Mouse (Mus musculus) heart, postnatal 14 days (tissue): ENCODE results near the gene Ppm1e. TPM values are rescaled to one million over a fixed set of nuclear protein-coding genes. Genes with fewer than 3 reads are reported as not detected.
"Not testable (repeated sequence)": the region's sequence is repeated elsewhere in the genome, so short reads cannot be mapped to it uniquely, and the experiment has no call there.

Experiments used
- DNase-seq, 2 experiments: peaks; one replicate each; pipeline ENCODE4 v3.0.0; 2021 to 2022
- intact Hi-C: fragments of 180-260 bp; cut with DNase I; formaldehyde crosslinking; loops from one replicate; pipeline ENCODE4 v1.15.1; 2025
- total RNA-seq, 2 experiments: library from RNA; stranded (reverse); gene quantifications; 2 replicates each; pipeline ENCODE4 v1.2.3; 2021

Gene Ppm1e
- total RNA-seq, 2 experiments from 2014 or later = 12.0 to 14.7 TPM

DNA sequence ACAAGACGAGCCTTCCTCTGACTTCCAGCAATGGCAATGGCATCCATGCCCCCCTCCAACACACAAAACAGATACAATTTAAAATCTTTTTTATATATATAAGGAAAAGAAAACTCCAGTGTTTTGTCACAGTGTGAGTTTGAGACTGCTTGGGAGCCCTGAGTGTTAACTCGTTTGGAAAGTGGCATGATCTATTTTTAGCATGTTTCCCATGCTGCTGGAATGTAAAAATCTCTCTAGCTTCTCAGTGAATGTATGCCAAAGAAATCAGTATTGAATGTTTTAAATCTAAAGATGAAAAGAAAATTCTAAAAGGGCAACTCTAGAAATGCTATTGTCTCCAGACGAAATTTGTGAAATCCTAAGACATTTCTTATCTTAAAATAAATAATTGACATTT lies 45.3 kb downstream of the Ppm1e start:
- no peak for DNase-seq
- intact Hi-C loops = no loop called here

DNA sequence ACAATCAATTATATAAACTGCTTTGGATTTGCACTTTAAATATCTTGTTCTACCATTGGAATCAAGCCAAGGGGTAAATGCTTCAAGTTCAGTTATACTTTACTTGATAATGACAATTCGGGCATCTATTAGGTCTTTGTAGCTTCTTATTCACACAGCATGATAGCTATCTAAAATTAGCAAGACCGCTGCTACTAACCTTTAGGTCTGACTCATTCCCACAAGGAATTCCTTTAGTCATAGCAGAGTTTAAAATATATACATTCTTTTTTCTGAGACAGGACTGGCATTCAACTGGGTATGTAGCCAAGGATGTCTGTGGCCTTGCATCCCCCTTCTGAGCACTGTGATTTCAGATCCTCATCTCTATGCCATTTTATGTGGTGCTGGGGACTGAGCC lies 48.5 kb downstream of the Ppm1e start:
- intact Hi-C loops = no loop called here
- no peak for DNase-seq

DNA sequence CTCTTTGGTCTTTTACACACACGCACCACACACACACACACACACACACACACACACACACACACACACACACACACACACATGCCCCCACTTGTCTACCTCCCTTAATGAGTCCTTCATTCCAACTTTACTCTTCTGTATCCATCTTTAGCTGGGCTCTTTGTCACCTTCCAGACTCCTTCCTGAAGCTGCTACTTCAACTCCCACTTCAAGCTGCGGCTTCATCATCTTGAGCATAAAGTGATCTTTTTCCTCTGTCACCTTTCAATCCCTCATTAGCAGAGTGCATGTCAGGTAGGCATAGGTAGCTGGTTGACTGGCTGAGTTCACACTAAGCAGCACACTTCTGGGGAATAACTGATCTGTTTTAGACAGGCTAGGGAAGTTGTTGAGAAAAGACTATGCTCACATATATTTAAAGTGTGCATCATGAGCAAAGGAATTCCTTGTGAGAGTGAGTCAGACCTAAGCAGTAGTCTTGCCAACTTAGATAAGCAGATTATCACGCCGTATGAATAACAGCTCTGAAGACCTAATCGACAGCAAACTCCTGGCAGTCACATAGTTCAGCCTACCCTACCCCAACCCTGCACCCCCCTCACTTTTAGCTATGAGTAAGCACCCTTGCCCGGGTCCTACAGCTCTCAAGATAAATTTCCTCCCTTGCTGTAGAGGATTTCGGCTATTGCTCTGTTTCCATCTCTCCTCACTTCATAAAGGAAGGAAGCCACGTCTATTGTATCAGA lies 49.3 kb downstream of the Ppm1e start:
- intact Hi-C loops = no loop called here
- no peak for DNase-seq

DNA sequence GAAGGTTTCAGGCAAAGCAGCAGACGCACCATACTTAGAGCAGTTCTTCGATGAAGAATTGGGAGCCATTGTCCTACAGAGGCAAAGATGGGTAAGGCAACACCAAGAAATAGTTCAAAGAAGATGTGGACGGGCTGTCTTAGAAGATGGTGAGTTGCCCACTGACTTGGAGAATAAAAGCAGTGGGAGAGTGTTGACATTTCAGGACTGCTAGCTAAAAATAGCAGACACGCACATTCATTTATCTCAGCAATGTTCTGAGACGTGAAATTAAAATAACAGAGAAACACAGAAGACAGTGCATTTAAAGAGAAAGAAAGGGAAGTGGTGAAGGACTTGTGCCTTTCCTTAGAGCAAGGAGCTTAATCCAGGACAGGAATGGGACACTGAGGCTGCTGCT lies 59.8 kb downstream of the Ppm1e start:
- DNase-seq = no peak
- intact Hi-C loops = no loop called here

DNA sequence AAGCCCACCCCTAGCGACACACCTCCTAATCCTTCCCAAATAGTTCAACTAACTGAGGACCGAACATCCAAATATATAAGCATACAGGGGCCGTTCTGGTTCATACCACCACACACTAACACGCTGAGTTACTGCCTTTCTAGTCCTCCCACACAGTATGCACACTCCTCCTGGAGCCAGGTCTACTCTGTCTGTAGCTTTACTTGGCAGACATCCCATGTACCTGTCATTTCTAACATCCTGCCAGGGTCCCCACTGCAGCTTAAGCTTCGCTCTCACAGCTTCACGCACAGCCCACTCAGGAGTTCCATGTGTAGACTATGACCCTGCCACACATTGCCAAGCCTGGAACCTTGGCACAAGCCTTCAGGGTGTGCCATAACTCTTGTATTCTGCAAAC lies 62.4 kb downstream of the Ppm1e start:
- intact Hi-C loops = no loop called here
- no peak for DNase-seq

DNA sequence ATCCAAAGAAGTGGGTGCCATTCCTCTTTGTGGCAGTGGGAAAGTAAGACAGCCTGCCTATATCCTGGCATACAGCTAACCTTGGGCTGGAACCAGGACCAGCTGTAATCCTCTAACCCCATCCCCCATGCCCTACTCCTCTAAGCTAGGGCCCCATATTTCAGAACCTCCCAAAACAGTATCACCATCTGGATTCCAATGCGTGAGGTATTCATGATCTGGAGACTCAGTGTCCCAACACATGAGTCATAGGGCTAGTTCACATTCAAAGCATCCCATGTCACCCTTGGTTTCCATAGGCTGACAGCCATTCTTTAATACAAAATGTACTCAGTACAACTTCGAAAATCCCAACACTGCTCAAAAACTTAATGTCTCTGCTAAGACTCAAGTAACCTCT lies 63.2 kb downstream of the Ppm1e start:
- intact Hi-C loops = no loop called here

DNA sequence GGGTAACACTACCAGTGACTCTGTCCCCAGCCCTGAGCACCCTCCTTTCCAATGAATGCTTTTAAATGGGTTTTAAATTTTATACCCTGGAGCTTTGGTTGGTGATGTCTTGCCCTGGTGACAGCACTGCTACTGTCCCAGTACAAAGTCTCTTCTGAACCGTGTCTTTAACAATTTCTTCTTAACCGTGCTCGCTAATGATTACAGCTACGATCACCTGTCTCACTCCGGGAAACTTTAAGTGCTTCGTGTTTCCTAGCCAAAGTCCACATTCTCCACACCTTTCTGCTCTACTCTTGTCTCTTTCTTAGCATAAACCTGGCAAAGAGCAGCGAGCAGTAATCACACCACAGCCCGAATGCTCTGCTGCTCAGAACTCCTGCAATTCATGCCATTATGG lies 69.5 kb downstream of the Ppm1e start:
- DNase-seq = no peak
- intact Hi-C loops = no loop called here

More for the DNA sequence above, 63.2 kb downstream of the Ppm1e start:
- DNase-seq = no peak

DNA sequence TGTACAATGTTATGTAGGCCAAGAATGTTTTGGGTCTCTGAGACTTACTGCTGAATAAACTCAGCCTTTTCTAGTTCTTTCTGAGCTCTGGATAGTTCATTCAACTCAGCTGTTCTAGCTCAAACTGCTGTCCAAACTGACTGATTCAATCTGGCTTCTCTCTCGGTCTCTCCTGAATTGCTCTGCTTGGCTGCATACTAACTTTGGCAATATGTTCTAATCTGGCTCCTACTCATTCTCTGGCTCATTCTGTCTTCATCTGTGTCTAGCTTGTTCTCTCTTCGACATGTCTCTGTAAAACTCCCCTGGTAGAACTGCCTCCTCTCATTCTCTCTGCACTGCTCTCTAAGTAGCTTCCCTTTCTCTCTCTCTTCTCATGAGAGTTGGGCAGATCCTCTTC lies 72.6 kb downstream of the Ppm1e start:
- intact Hi-C loops = no loop called here

DNA sequence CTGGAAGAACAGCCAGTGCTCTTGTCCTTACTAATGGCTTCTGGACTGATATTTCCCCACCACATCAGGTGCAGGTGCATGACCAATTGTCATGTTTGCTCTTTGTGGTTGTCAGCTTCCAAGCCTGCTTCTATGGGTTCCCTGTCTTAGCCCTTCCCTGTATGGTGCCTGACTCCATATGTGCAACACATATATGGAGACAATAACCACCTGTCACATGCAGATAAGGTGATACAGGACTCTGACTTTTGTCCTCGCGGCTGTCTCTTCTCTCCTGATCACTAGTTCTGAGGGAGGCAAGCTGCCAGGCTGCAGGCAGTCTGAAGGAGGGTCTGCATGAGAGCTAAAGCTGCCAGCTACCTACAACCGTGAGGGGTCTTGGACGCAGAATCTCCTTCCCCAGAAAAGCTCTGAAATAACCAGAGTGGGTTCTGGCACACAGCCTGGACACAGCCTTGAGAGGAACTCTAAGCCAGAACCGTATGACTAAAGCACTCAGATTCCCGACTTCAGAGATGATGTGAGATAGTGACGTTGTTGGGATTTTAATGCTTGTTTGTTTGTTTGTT lies 76.8 kb downstream of the Ppm1e start:
- intact Hi-C loops = no loop called here

More for the DNA sequence above, 72.6 kb downstream of the Ppm1e start:
- DNase-seq = no peak

DNA sequence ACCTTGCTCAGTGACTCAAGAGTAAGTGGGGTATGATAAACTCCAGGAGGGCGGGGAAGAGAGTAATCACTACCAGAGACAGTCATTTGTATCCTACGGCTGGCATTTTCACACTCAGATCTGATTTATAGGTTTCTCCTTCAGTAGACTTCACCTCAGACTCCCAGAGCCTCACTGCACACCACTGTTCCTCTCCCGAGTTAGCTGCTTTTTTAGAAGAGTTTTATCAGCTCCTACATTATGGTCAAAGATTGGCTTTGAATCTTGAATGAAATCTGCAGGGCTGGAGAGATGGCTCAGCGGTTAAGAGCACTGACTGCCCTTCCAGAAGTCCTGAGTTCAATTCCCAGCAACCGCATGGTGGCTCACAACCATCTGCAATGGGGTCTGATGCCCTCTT lies 79.4 kb downstream of the Ppm1e start:
- no peak for DNase-seq
- intact Hi-C loops = no loop called here

More for the DNA sequence above, 76.8 kb downstream of the Ppm1e start:
- DNase-seq = no peak

DNA sequence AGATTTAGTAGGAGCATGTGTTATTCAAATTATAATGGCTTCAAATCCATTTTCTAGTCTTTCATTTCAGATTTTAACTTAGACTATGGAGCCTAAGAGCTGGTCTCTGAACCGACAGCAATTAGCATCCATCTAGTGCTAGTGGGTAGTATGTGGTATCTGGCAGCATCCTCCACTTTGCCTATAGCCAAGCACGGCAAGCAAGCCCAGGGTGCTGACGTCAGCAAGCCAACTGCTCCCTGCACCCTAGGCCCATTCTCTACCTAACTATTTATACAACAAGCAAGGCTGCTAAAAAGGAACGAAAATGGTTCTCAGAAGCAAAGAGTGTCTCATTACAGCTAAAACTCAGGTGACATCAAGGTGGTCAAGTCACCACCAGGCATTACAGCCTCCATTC lies 80.0 kb downstream of the Ppm1e start:
- no peak for DNase-seq

DNA sequence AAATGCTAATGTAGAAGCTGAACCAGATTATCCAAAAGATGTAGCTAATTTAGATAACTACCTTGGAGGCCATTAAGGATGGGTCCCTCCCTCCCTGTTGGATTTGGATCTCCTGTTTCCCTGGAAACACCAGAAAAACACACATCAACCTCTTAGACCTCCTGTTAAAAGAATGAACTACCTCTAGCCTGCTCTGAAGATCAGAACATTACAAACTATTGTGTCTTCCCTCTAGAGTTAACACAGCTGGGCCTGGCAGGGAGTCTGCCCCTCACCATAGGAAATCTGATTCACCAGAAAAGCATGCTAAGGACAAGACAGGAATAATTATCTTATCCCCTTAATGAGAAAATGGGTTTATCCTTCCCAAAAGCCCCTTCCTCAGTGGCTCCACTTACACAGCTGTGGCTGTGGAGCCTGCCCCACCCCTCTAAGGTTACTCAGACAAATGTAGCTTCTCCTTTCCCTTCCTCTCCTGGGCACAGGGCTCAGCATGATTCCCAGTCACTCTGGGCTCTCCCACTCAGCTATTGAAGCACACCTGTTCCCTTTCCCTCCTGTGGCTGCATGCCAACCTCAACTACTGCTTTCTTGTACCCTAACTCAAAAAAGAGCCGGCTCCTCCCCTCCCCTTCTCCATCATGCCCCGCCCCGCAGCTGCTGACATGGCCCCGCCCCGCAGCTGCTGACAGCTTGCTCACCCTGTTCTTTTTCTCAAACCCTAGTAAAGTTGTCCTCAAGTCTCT lies 82.4 kb downstream of the Ppm1e start:
- intact Hi-C loops = no loop called here
- DNase-seq = peak in 1 of 2 experiments; percentile 21

More for the DNA sequence above, 80.0 kb downstream of the Ppm1e start:
- intact Hi-C loops = no loop called here

DNA sequence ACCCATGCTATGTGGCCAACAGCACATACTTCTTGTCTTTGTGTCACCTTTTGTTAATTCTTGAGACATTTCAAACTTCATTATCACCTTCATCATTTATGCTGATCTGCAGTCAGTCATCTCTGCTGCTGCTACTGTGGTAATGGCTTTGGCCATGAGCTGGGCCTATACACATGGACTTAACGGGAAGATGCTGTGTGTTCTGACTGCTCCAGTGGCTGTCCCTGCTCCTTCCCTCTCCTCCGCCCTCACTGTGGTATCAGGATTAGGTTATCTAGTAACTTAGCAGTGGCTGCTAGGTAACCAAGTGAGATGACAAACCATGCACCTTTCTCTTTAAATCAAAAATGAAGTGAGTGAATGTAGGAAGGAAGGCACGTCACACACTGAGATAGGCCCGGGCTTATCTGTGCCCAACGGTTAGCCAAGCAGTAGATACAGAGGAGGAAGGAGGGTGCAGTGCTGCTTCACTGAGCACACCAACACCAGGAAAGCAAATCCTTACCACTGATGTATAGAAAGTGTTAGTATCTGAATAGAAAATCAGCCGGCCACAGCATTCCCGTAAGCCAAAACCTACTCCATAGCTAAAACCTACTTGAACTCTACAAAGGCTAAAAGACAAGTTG lies 83.3 kb downstream of the Ppm1e start:
- DNase-seq = no peak
- intact Hi-C loops = no loop called here

DNA sequence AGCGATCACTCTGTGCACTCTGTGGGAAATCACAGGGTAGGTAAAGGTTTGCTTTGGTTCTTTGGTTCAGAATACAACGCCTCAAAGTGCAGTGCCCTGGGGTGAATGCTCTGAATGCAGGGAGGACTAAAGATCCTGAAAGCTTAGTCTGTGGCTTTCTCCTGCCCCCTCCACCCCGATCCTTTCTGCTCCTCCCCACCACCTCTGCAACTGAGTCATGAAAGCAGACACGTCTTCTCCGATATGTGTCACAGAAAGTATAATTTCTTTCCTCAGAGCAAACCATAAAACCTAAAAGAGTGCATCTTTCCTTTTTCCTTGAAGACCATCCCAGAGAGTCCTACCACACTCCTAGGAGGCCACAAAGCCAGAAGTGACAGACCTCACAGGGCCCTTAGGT lies 86.1 kb downstream of the Ppm1e start:
- intact Hi-C loops = no loop called here
- no peak for DNase-seq

DNA sequence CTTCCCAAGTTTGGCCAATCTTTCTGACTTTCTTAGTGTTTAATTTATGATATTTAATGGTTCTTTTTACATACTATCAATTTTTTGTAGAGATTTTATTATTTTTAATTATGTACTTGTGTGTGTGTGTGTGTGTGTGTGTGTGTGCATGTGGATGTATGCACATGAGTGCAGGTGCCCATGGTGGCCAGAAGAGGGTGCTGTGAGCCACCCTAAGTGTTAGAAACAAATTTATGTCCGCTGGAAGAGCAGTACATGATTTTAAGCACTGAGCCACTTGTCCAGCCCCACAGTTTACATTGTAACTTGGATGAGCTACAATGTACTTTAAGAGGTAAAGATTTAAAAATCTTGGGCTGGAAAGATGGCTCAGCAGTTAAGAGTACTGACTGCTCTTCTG lies 87.3 kb downstream of the Ppm1e start:
- no peak for DNase-seq
- intact Hi-C loops = no loop called here

DNA sequence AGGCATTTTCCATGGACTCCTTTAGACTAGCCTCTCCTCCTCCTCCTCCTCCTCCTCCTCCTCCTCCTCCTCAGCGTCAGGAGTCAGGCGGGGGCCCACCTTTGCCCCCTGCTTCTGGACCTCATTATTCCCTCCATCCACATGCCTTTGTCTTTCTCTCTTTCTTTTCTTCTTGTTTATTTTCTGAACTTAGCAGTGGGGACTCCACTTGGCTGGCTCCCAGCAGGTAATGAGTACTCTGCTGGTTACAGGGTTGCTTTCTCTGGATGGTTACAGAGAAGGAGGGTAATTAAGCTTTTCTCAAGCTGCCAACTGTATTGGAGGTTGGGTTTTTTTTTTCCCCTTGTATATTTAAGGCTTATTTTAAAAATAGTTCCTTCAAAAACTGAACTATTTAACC lies 87.9 kb downstream of the Ppm1e start:
- intact Hi-C loops = no loop called here
- no peak for DNase-seq

DNA sequence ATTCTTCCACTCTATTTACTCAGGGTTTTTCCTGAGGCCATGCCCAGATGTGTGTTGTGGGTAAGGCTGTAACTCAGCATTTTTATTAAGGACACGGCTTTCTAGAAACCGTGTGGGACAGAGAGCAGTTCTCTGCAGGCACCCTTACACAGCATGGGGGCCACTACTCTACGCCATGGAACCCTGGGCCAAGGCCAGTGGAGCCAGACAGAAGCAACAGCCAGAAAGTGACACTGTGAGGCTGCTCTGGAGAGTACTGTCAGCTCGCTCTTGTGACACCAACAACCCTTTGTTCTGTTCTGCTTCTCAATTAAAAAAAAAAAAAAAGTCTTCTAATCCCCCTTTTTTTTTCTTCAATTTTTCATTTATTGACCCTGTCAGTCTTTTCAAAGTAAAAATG lies 88.4 kb downstream of the Ppm1e start:
- DNase-seq = no peak
- intact Hi-C loops = no loop called here

DNA sequence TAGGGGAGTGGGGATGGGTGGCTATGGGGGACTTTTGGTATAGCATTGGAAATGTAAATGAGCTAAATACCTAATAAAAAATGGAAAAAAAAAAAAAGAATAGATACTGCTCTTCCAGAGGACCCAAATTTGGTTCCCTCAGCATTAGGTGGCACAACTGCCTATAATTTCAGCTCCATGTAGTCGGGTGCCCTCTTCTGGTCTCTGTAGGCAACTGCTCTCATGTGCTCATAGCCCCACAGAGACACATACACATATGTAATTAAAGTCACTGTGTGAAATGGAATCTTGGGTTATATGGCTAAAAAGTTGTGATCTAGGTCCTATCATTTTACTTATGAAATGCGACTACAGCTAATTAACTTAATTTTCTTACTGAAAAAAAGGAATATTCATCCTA lies 90.0 kb downstream of the Ppm1e start:
- intact Hi-C loops = no loop called here

DNA sequence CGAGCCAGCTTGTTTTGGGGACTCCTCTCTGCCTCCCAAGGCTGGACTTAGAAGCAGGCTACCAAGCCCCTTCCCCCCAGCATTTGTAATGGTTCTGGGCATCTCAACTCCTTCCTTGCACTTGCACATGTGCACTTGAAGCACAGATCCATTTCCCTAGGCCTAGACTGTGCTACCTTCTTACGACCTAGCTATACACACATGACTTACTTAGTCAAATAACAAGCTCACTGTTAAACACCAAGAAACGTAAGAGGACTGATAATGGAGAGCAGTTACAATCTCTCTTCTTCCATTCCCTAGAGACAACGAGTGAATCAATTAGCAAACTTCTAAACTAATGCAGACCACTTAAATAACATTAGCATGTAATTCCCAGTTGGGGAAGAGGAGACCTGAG lies 92.6 kb downstream of the Ppm1e start:
- intact Hi-C loops = no loop called here
- DNase-seq = no peak

More for the DNA sequence above, 90.0 kb downstream of the Ppm1e start:
- DNase-seq = no peak

DNA sequence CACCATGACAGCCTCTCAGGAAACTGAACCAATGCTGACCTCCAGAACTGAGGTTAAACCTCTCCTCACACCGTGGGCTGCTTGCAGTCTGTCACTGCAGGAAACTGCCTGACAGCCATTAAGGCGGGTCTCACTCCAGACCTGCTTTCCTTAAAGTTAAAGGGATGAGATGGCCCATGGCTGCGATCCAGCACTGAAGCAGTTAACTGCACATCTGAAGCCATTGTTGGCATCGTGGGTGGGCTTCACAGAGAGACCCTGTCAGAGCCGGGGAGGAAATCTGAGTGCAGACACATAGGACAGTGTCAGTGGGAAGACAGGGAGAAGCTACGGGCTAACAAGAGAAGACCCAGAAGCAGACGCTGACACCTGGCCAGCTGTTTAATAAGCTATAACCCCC lies 94.9 kb downstream of the Ppm1e start:
- intact Hi-C loops = no loop called here
- no peak for DNase-seq

DNA sequence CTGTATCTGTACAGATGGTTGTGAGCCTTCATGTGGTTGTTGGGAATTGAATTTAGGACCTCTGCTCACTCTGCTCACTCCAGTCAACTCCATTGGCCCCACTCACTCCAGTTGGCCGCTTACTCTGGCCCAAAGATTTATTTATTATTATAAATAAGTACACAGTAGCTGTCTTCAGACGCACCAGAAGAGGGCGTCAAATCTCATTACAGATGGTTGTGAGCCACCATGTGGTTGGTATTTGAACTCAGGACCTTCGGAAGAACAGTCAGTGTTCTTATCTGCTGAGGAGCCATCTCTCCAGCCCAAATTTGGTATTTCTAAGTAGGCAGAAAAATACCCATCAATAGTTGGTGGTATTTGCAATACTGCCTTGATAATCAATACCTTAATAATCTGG lies 97.1 kb downstream of the Ppm1e start:
- DNase-seq, intact Hi-C loops: not testable (repeated sequence)
